Comparison of ENCODE assay signal across 22 mouse cellular contexts in the genomic region with DNA sequence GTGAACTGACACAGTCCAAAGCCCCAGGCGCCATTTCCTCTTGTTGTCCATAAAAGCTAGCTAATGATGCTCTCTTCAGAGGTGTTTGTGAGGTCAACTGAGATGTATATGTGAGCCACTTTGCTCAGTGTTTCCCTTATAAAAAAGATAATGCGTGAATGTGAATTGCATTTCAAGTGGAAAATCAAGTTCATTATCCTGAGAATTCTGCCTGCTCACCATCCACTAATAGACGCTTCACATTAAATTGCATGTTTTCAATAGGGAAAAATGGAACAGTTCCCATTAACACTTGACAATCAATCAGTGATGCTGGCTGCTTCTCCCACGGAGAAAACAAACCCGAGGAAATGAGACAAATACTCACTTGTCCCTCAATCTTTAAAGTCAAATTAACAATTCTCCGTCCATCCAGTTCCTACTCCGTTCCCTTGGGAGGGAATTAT. TPM values are rescaled to one million over a fixed set of nuclear protein-coding genes. Genes with fewer than 3 reads are reported as not detected.
DNase-seq lines count a peak whose midpoint lies in the region; ATAC-seq and TF ChIP-seq lines count a peak whose summit lies in the region.
"Had no signal": no experiment of that assay in that cellular context is flagged by ENCODE, and none has a peak within 500 bp of the region (broad histone marks: within the 10 kb centered on the region; RNA-seq: fewer than 3 reads in every experiment).

No protein-coding gene starts in this region.

- no peak for ATAC-seq in heart, embryonic 12.5 days (ENCODE audit: insufficient number of reproducible peaks, low FRiP score)
- peak; percentile 79 for ATAC-seq in forebrain, embryonic 13.5 days
- peak; percentile 59 for ATAC-seq in hindbrain, embryonic 16.5 days
- no peak for ATAC-seq in midbrain, postnatal 0 days (ENCODE audit: low FRiP score)
- ATAC-seq: liver, postnatal 0 days had no signal

- TF ChIP-seq CTCF in midbrain, postnatal 0 days (IDR thresholded peaks at IDR 0.05), result no peak

- H3K4me1 ChIP-seq in heart, embryonic 12.5 days (replicated peaks), result no peaks in the 10 kb centered on the region
- H3K4me1 ChIP-seq in forebrain, embryonic 13.5 days, result peaks cover 28% of the 10 kb centered on the region
- H3K4me1 ChIP-seq in hindbrain, embryonic 16.5 days (ENCODE audit: control insufficient read depth, insufficient read depth, low read depth, low read length), result peaks cover 10% of the 10 kb centered on the region
- no peaks in the 10 kb centered on the region for H3K4me1 ChIP-seq in midbrain, postnatal 0 days (ENCODE audit: insufficient read depth, low read length)
- H3K4me1 ChIP-seq: heart, embryonic 15.5 days had no signal

- H3K27ac ChIP-seq in heart, embryonic 12.5 days (ENCODE audit: poor library complexity, severe bottlenecking), result no peak overlapping the region
- H3K27ac ChIP-seq in forebrain, embryonic 13.5 days, result peak overlapping the region; percentile 90
- H3K27ac ChIP-seq in hindbrain, embryonic 16.5 days (ENCODE audit: low read depth, low read length), result peak overlapping the region; percentile 11
- H3K27ac ChIP-seq in midbrain, postnatal 0 days (ENCODE audit: low read depth, low read length), result no peak overlapping the region
- H3K27ac ChIP-seq: gastrocnemius, adult 2 months; heart, embryonic 15.5 days; limb, embryonic 15.5 days had no signal

- H3K27me3 ChIP-seq in heart, embryonic 12.5 days (replicated peaks), result no peaks in the 10 kb centered on the region
- no peaks in the 10 kb centered on the region for H3K27me3 ChIP-seq in forebrain, embryonic 13.5 days
- no peaks in the 10 kb centered on the region for H3K27me3 ChIP-seq in hindbrain, embryonic 16.5 days (replicated peaks; ENCODE audit: control insufficient read depth, insufficient read depth, low read length)
- no peaks in the 10 kb centered on the region for H3K27me3 ChIP-seq in midbrain, postnatal 0 days (ENCODE audit: insufficient read depth, low read length)
- H3K27me3 ChIP-seq: heart, embryonic 15.5 days; limb, embryonic 15.5 days had no signal

- no peaks in the 10 kb centered on the region for H3K36me3 ChIP-seq in heart, embryonic 12.5 days
- H3K36me3 ChIP-seq in forebrain, embryonic 13.5 days (ENCODE audit: poor library complexity, severe bottlenecking), result no peaks in the 10 kb centered on the region
- H3K36me3 ChIP-seq in hindbrain, embryonic 16.5 days (ENCODE audit: control insufficient read depth, insufficient read depth, low read length), result no peaks in the 10 kb centered on the region
- H3K36me3 ChIP-seq in midbrain, postnatal 0 days (ENCODE audit: insufficient read depth, low read length), result no peaks in the 10 kb centered on the region
- H3K36me3 ChIP-seq: heart, embryonic 15.5 days; limb, embryonic 15.5 days had no signal

- DNase-seq in heart, adult 11 months, result peak; percentile 9
- peak; percentile 17 for DNase-seq in midbrain, postnatal 0 days (ENCODE audit: low spot score)
- DNase-seq in frontal cortex, postnatal 25 days (ENCODE audit: low spot score in 2 of 2), result no peak
- no peak for DNase-seq in cerebellum, adult 8-10 months
- DNase-seq in adrenal gland, postnatal 10 days, result no peak
- DNase-seq: adrenal gland, adult 2 months; cerebellum, adult 18-20 months; gastrocnemius, adult 2 months; heart, adult 18-20 months; kidney, adult 18-20 months; kidney, postnatal 14 days; liver, postnatal 0 days; right cerebral cortex, postnatal 4 days had no signal

- H3K4me3 ChIP-seq in heart, embryonic 12.5 days, result no peak overlapping the region
- no peak overlapping the region for H3K4me3 ChIP-seq in forebrain, embryonic 13.5 days
- H3K4me3 ChIP-seq in hindbrain, embryonic 16.5 days (ENCODE audit: low read length), result no peak overlapping the region
- H3K4me3 ChIP-seq in midbrain, postnatal 0 days (ENCODE audit: low read depth, low read length), result no peak overlapping the region
- H3K4me3 ChIP-seq: erythroblast, embryonic 14.5 days; gastrocnemius, adult 2 months; heart, embryonic 15.5 days had no signal

- WGBS in heart, embryonic 12.5 days, result 76% methylated on average over 7 of the region's 7 CpGs
- 22% methylated on average over 7 of the region's 7 CpGs for WGBS in forebrain, embryonic 13.5 days
- WGBS in hindbrain, embryonic 16.5 days, result 39% methylated on average over 7 of the region's 7 CpGs
- WGBS in midbrain, postnatal 0 days, result 63% methylated on average over 7 of the region's 7 CpGs

- H3K9ac ChIP-seq in heart, embryonic 12.5 days, result no peak overlapping the region
- no peak overlapping the region for H3K9ac ChIP-seq in forebrain, embryonic 13.5 days
- no peak overlapping the region for H3K9ac ChIP-seq in hindbrain, embryonic 16.5 days (ENCODE audit: low read depth, low read length)
- H3K9ac ChIP-seq in midbrain, postnatal 0 days (replicated peaks; ENCODE audit: low read length, poor library complexity, severe bottlenecking), result no peak overlapping the region
- H3K9ac ChIP-seq: heart, embryonic 15.5 days; limb, embryonic 15.5 days; liver, postnatal 0 days had no signal

- no peak overlapping the region for H3K4me2 ChIP-seq in heart, embryonic 12.5 days
- peak overlapping the region; percentile 17 for H3K4me2 ChIP-seq in forebrain, embryonic 13.5 days
- H3K4me2 ChIP-seq in hindbrain, embryonic 16.5 days (ENCODE audit: low read length), result no peak overlapping the region
- H3K4me2 ChIP-seq in midbrain, postnatal 0 days (ENCODE audit: low read depth, low read length, poor library complexity, severe bottlenecking), result no peak overlapping the region

- no peaks in the 10 kb centered on the region for H3K9me3 ChIP-seq in heart, embryonic 12.5 days (replicated peaks)
- H3K9me3 ChIP-seq in forebrain, embryonic 13.5 days (replicated peaks), result no peaks in the 10 kb centered on the region
- H3K9me3 ChIP-seq in hindbrain, embryonic 16.5 days (ENCODE audit: control insufficient read depth, low read length), result no peaks in the 10 kb centered on the region
- no peaks in the 10 kb centered on the region for H3K9me3 ChIP-seq in midbrain, postnatal 0 days (ENCODE audit: low read length)
- H3K9me3 ChIP-seq: heart, embryonic 15.5 days; limb, embryonic 15.5 days had no signal

RNA-seq across cellular contexts. Expression of a gene that starts 18.1 kb away (rescaled TPM):
- not detected in 2 replicates for polyA plus RNA-seq in heart, embryonic 12.5 days (2016; fragmentation: Nextera tagmentation; extraction: Ambion mirVana)
- polyA plus RNA-seq in forebrain, embryonic 13.5 days (2015; fragmentation: Nextera tagmentation; extraction: Ambion mirVana), result 5.9 TPM in 2 replicates
- polyA plus RNA-seq in hindbrain, embryonic 16.5 days (2015; fragmentation: Nextera tagmentation; extraction: Ambion mirVana), result 22.5 and 23.1 TPM in 2 replicates
- 27.0 and 32.8 TPM in 2 replicates for total RNA-seq in midbrain, postnatal 0 days (2014; rRNA removed)
- polyA plus RNA-seq in midbrain, postnatal 0 days (2015; fragmentation: Nextera tagmentation; extraction: Ambion mirVana), result 22.5 and 28.3 TPM in 2 replicates
- 1 to 10 TPM; 3.2 to 5.8 TPM for total RNA-seq in adrenal gland, postnatal 10 days (2021)
- total RNA-seq: common myeloid progenitor, adult 5-6 weeks; hematopoietic stem cell, adult 5-6 weeks; MEL had no signal
- polyA plus RNA-seq: erythroblast, embryonic 14.5 days; liver, postnatal 0 days had no signal

RNA-seq across cellular contexts. Expression of a gene that starts 22.2 kb away (rescaled TPM):
- polyA plus RNA-seq in heart, embryonic 12.5 days (2016; fragmentation: Nextera tagmentation; extraction: Ambion mirVana), result 30.2 and 31.7 TPM in 2 replicates
- polyA plus RNA-seq in forebrain, embryonic 13.5 days (2015; fragmentation: Nextera tagmentation; extraction: Ambion mirVana), result 50.4 and 52.4 TPM in 2 replicates
- polyA plus RNA-seq in hindbrain, embryonic 16.5 days (2015; fragmentation: Nextera tagmentation; extraction: Ambion mirVana), result 36.7 and 37.7 TPM in 2 replicates
- 4.9 and 10.1 TPM in 2 replicates for total RNA-seq in midbrain, postnatal 0 days (2014; rRNA removed)
- 25.5 and 31.4 TPM in 2 replicates for polyA plus RNA-seq in midbrain, postnatal 0 days (2015; fragmentation: Nextera tagmentation; extraction: Ambion mirVana)
- total RNA-seq in adrenal gland, postnatal 10 days (2021), result 10 to 100 TPM; 13.4 to 18.8 TPM

Comparison
In these comparisons a context has a peak if more than half of its experiments do, and no peak if none do; other contexts are left out.
1. DNase-seq: peak in heart, adult 11 months (single experiment) and midbrain, postnatal 0 days (single experiment); none in frontal cortex, postnatal 25 days (0 of 2), cerebellum, adult 8-10 months (single experiment) and adrenal gland, postnatal 10 days (single experiment).
2. ATAC-seq: peak in forebrain, embryonic 13.5 days (single experiment) and hindbrain, embryonic 16.5 days (single experiment); none in heart, embryonic 12.5 days (single experiment) and midbrain, postnatal 0 days (single experiment).
3. H3K27ac ChIP-seq: peak in forebrain, embryonic 13.5 days (single experiment) and hindbrain, embryonic 16.5 days (single experiment); none in heart, embryonic 12.5 days (single experiment) and midbrain, postnatal 0 days (single experiment).